Mouse (Mus musculus) spleen, adult 2 months (tissue): ENCODE results near the gene Ly75.

Experiments used
- CTCF ChIP-seq: fragments of 200-500 bp; IDR thresholded peaks from 2 replicates; pipeline ENCODE4 v1.5.1; 2011; ENCODE audit warnings: mild to moderate bottlenecking, inconsistent platforms; ENCODE audit not compliant: insufficient read depth, insufficient read length, insufficient replicate concordance; ENCODE audit errors: extremely low read depth
- POLR2A ChIP-seq: fragments of 200-500 bp; IDR thresholded peaks from 2 replicates; pipeline ENCODE4 v1.6.1; 2011; ENCODE audit warnings: low read depth, low read length, inconsistent platforms

DNA sequence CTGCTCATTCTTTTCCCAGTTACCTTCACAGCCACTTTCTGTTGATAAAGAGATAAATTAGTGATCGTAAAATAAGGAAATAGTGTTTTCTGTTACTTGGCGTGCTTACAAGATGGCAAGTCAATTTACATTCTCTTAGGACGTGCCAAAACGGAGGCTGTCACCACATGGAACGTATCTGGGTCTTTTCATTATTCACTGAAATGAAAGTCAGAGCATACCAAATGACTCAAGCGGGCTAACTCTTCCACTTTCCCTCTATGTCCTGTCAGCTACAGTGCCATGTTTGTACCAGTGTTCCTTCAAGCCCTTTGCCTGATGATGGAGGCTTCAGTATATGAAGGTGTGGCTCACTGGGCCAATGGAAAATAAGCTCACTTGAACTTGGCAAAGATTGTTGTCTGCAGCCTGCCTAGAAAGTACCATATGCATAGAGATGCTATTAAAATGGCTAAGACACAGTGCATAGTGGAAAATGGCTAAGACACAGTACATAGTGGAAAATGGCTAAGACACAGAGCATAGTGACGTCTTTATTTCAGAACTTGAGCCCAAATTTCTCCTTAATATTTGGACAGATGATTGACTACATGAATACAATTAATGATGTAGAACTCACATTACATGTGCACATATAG is 17.8 kb downstream of the Ly75 start:
- TF ChIP-seq CTCF: no peak
- no peak for TF ChIP-seq POLR2A
